Comparison of ENCODE assay signal across 10 mouse cellular contexts in genomic region chrX:7854578-7854977, GRCm38 (mm10). TPM values are rescaled to one million over a fixed set of nuclear protein-coding genes. Genes with fewer than 3 reads are reported as not detected.
DNase-seq lines count a peak whose midpoint lies in the region; TF ChIP-seq lines count a peak whose summit lies in the region.
"Had no signal": no experiment of that assay in that cellular context is flagged by ENCODE, and none has a peak within 500 bp of the region (broad histone marks: within the 10 kb centered on the region; RNA-seq: fewer than 3 reads in every experiment).

No protein-coding gene starts in this region.

- H3K27ac ChIP-seq in heart, adult 2 months = no peak overlapping the region
- H3K27ac ChIP-seq in heart, embryonic 10.5 days = no peak overlapping the region
- H3K27ac ChIP-seq: embryonic facial prominence, embryonic 12.5 days; liver, embryonic 13.5 days had no signal

- DNase-seq in heart, adult 2 months = peak; percentile 28 to 41
- no peak for DNase-seq in heart, embryonic 10.5 days (ENCODE audit: low spot score)
- peak; percentile 15 for DNase-seq in right cerebral cortex, adult 18-20 months
- no peak for DNase-seq in right cerebral cortex, postnatal 36 days (ENCODE audit: low spot score in 2 of 2)
- peak; percentile 29 for DNase-seq in adrenal gland, postnatal 25 days
- DNase-seq in left cerebral cortex, postnatal 14 days (ENCODE audit: low spot score in 2 of 2) = peak; percentile 26 to 32
- DNase-seq in right cerebral cortex, postnatal 25 days = peak; percentile 33
- no peak for DNase-seq in urinary bladder, postnatal 10 days (ENCODE audit: low spot score)
- DNase-seq: liver, embryonic 13.5 days had no signal

- no peaks in the 10 kb centered on the region for H3K36me3 ChIP-seq in heart, adult 2 months (ENCODE audit: control insufficient read depth, insufficient read depth, low read length)
- peaks cover 12% of the 10 kb centered on the region for H3K36me3 ChIP-seq in heart, embryonic 10.5 days

- H3K4me1 ChIP-seq in heart, adult 2 months (ENCODE audit: control insufficient read depth, insufficient read depth, low read length) = no peaks in the 10 kb centered on the region
- no peaks in the 10 kb centered on the region for H3K4me1 ChIP-seq in heart, embryonic 10.5 days
- H3K4me1 ChIP-seq: embryonic facial prominence, embryonic 12.5 days had no signal

- no peak for TF ChIP-seq EP300 in heart, adult 2 months (IDR thresholded peaks at IDR 0.05; ENCODE audit: insufficient read depth, low read depth, low read length)

- intact Hi-C loops in heart, adult 2 months (cut with DNase I) = loop anchor here (5.0 kb wide), 2 partner anchors 93 to 163 kb away; partner anchors contain the start of genes Glod5 and Hdac6
- intact Hi-C loops in left cerebral cortex, postnatal 14 days (cut with DNase I) = no loop called here

- H3K4me3 ChIP-seq in heart, adult 2 months = no peak overlapping the region
- H3K4me3 ChIP-seq in heart, embryonic 10.5 days = no peak overlapping the region
- H3K4me3 ChIP-seq: embryonic facial prominence, embryonic 12.5 days; liver, embryonic 13.5 days had no signal

- peak; percentile 78 for TF ChIP-seq CTCF in heart, adult 2 months (IDR thresholded peaks at IDR 0.05)

- H3K27me3 ChIP-seq in heart, adult 2 months (ENCODE audit: control insufficient read depth, insufficient read depth, low read length) = no peaks in the 10 kb centered on the region
- H3K27me3 ChIP-seq in heart, embryonic 10.5 days (ENCODE audit: insufficient read depth, poor library complexity, severe bottlenecking) = no peaks in the 10 kb centered on the region
- H3K27me3 ChIP-seq: embryonic facial prominence, embryonic 12.5 days; liver, embryonic 13.5 days had no signal

- WGBS in heart, adult 2 months = 23% methylated on average over 2 of the region's 2 CpGs
- 38% methylated on average over 2 of the region's 2 CpGs for WGBS in heart, embryonic 10.5 days

- H3K9me3 ChIP-seq in heart, embryonic 10.5 days = no peaks in the 10 kb centered on the region
- H3K9me3 ChIP-seq: embryonic facial prominence, embryonic 12.5 days; liver, embryonic 13.5 days had no signal

- no peaks in the 10 kb centered on the region for H3K79me2 ChIP-seq in heart, adult 2 months (replicated peaks; ENCODE audit: control insufficient read depth, insufficient read depth, low read length)

- no peak overlapping the region for H3K9ac ChIP-seq in heart, adult 2 months (ENCODE audit: low read depth, low read length)
- H3K9ac ChIP-seq: embryonic facial prominence, embryonic 12.5 days; liver, embryonic 13.5 days had no signal

- no peak for TF ChIP-seq POLR2A in heart, adult 2 months (IDR thresholded peaks at IDR 0.05; ENCODE audit: insufficient read depth, low read depth, low read length)

RNA-seq across cellular contexts. Expression of gene Otud5, which starts 13.4 kb away (rescaled TPM):
- 10 to 100 TPM; 20.3 to 24.5 TPM for total RNA-seq in heart, adult 2 months (2021)
- polyA plus RNA-seq in heart, adult 2 months (2012; rRNA removed) = 16.6 and 19.1 TPM in 2 replicates
- 33.0 and 43.8 TPM in 2 replicates for polyA plus RNA-seq in heart, embryonic 10.5 days (2016; fragmentation: Nextera tagmentation; extraction: Ambion mirVana)
- 74.6 and 83.3 TPM in 2 replicates for total RNA-seq in adrenal gland, postnatal 25 days (2021)
- 10 to 100 TPM; 61.1 to 68.2 TPM for total RNA-seq in left cerebral cortex, postnatal 14 days (2021)

RNA-seq across cellular contexts. Expression of gene Pim2, which starts 23.5 kb away (rescaled TPM):
- 1 to 10 TPM; 2.6 to 4.0 TPM for total RNA-seq in heart, adult 2 months (2021)
- polyA plus RNA-seq in heart, adult 2 months (2012; rRNA removed) = 4.7 and 5.7 TPM in 2 replicates
- 7.0 and 7.8 TPM in 2 replicates for polyA plus RNA-seq in heart, embryonic 10.5 days (2016; fragmentation: Nextera tagmentation; extraction: Ambion mirVana)
- total RNA-seq in adrenal gland, postnatal 25 days (2021) = 11.1 and 12.3 TPM in 2 replicates
- total RNA-seq in left cerebral cortex, postnatal 14 days (2021) = 10 to 100 TPM; 53.9 to 56.1 TPM

RNA-seq across cellular contexts. Expression of gene Slc35a2, which starts 29.2 kb away (rescaled TPM):
- 10 to 100 TPM; 14.8 to 15.0 TPM for total RNA-seq in heart, adult 2 months (2021)
- polyA plus RNA-seq in heart, adult 2 months (2012; rRNA removed) = 25.2 and 31.9 TPM in 2 replicates
- polyA plus RNA-seq in heart, embryonic 10.5 days (2016; fragmentation: Nextera tagmentation; extraction: Ambion mirVana) = 32.2 and 33.5 TPM in 2 replicates
- total RNA-seq in adrenal gland, postnatal 25 days (2021) = 43.1 and 81.5 TPM in 2 replicates
- 10 to 100 TPM; 46.3 to 56.3 TPM for total RNA-seq in left cerebral cortex, postnatal 14 days (2021)

RNA-seq across cellular contexts. Expression of gene Kcnd1, which starts 32.5 kb away (rescaled TPM):
- under 1 TPM; 0.21 to 0.27 TPM for total RNA-seq in heart, adult 2 months (2021)
- polyA plus RNA-seq in heart, adult 2 months (2012; rRNA removed) = 0.59 and 1.2 TPM in 2 replicates
- polyA plus RNA-seq in heart, embryonic 10.5 days (2016; fragmentation: Nextera tagmentation; extraction: Ambion mirVana) = 1.1 and 1.4 TPM in 2 replicates
- total RNA-seq in adrenal gland, postnatal 25 days (2021) = 1.0 and 1.2 TPM in 2 replicates
- 1 to 10 TPM; 9.7 TPM for total RNA-seq in left cerebral cortex, postnatal 14 days (2021)

RNA-seq across cellular contexts. Expression of gene Pqbp1, which starts 44.5 kb away (rescaled TPM):
- 10 to 100 TPM; 20.4 to 25.1 TPM for total RNA-seq in heart, adult 2 months (2021)
- 30.7 and 42.6 TPM in 2 replicates for polyA plus RNA-seq in heart, adult 2 months (2012; rRNA removed)
- polyA plus RNA-seq in heart, embryonic 10.5 days (2016; fragmentation: Nextera tagmentation; extraction: Ambion mirVana) = 80.4 and 107 TPM in 2 replicates
- 118 and 127 TPM in 2 replicates for total RNA-seq in adrenal gland, postnatal 25 days (2021)
- 10 to 100 TPM; 79.9 to 80.4 TPM for total RNA-seq in left cerebral cortex, postnatal 14 days (2021)

Comparison
In these comparisons a context has a peak if more than half of its experiments do, and no peak if none do; other contexts are left out.
1. DNase-seq: peak in heart, adult 2 months (2 of 2), right cerebral cortex, adult 18-20 months (single experiment), adrenal gland, postnatal 25 days (single experiment), left cerebral cortex, postnatal 14 days (2 of 2) and right cerebral cortex, postnatal 25 days (single experiment); none in heart, embryonic 10.5 days (single experiment), right cerebral cortex, postnatal 36 days (0 of 2) and urinary bladder, postnatal 10 days (single experiment).